Mouse (Mus musculus) gonadal fat pad, adult 2 months (tissue): ENCODE measurements around the gene Pard6a. TPM values are rescaled to one million over a fixed set of nuclear protein-coding genes. Genes with fewer than 3 reads are reported as not detected.
A peak's percentile ranks its signal among the peaks of the same experiment; 100 is the strongest.

ENCODE experiments used
- DNase-seq: peaks from one replicate; pipeline ENCODE4 v3.0.0-alpha.2; 2012; ENCODE audit warnings: low read depth
- polyA plus RNA-seq: library from polyadenylated mRNA; depleted of rRNA; stranded (reverse); fragments of >200 nt; gene quantifications from 2 replicates; pipeline ENCODE4 v1.2.3, GENCODE M21; 2012; rRNA removed

The Pard6a gene
- 23.5 and 24.1 TPM in 2 replicates for polyA plus RNA-seq

DNA sequence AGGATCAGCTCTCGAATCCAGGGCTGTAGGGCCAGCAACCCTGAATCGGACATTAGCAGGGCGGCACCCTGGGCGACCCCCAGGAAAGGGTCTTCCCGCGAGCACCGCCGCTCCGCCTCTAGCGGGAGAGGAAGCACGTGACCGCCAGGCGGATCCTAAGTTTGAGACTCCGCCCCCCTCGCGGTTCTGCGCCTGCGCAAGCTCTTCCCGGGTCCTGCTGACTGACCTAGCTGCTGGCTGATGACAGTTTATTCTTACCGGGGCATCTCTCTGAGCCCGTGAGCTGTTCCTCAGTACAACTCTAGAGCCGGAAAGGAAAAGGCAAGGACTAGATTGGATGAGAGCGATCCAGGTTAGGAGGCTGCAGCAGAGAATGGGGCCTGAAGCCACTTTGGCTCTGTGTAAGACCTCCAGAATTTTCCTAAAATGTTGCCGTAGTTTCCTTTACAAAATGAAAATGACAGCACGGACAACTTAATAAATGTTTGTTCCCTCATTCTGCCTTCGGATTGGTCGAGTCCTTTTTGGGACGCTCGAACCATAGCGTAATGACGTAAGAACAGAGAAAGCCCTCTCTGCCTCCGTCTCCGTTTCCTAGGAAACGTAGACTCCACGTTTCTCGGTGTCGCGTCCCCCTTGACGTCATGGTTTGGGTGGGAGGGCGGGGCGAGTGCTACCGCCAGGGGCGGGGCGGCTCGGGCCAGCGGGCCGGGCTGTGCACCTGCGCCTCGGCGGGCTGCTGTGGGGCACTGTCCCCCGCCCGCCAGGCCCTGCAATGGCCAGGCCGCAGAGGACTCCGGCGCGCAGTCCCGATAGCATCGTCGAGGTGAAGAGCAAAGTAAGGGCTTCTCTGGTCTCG is at the start of gene Pard6a, which contains the start of gene Acd:
TSS of gene Pard6a (plus strand) at position 183 of the 859 bp plus-strand sequence.
TSS of gene Acd (minus strand) at position 137 of the 859 bp plus-strand sequence.
- DNase-seq = peak; percentile 45

DNA sequence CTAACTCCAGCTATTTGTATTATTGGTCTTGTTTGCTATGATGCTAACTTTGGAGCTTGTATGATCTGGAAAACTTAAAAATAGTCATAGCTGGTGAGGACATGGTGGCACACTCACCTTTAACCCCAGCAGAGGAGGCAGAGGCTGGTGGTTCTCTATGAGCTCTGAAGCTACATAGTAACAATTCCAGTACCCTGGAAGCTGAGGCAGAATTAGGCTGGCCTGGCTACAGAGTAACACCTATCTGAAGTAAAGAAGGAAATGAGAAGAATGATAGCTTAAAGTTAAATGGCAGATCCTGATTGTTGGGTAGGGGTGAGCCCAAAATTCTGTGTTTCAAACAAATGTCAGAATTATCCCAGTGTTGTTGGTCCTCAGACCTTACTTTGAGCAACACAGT is 43.3 kb upstream of the Pard6a start:
- DNase-seq = no peak

DNA sequence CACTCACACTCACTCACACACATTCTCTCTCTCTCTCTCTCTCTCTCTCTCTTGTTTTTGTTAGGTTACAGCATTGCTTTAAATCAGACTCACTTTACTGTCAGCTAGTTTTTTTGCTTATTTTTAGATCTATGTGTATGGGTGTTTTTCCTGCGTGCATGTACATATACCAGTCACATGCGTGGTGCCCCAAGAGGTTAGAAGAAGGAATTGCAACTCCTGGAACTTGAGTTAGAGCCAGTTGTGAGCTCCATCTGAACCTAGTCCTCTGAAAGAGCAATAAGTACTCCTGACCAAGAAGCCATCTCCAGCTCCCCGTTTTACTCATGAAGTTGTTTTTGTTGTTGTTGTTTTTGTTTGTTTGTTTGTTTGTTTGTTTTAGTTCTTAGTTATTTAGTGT is 39.8 kb upstream of the Pard6a start:
- no peak for DNase-seq

DNA sequence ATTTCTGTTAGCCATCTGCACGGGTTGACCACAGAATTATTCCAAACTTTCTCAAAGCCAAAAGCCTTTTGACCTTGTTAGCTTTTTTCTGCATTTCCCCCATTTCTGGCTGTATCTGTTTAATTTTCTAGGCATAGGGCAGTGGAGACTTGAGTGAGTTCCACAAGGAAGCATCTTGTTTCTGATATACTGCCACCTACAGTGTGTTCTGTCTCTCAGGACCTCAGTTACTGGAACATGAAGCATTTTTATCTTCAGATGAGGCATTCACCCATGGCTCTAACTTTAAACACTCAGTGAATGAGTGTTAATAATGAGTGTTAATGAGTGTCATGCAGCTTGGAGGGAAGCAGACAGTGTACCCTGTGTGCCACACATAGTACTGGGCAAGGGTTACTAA is 23.1 kb upstream of the Pard6a start:
- no peak for DNase-seq

DNA sequence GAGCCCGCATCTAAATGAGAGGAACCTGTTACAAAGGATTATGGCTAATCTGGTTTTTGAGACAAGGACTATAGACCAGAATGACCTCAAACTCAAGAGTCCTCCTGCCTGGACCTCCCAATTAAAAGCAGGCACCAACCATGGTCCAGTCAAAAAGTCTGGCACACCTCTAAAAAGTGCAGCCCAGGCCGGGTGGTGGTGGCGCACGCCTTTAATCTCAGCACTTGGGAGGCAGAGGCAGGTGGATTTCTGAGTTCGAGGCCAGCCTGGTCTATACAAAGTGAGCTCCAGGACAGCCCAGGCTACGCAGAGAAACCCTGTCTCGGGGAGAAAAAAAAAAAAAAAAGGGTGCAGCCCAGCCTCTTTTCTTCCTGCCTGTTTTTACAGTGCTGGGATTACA is 15.6 kb upstream of the Pard6a start:
- DNase-seq = no peak

DNA sequence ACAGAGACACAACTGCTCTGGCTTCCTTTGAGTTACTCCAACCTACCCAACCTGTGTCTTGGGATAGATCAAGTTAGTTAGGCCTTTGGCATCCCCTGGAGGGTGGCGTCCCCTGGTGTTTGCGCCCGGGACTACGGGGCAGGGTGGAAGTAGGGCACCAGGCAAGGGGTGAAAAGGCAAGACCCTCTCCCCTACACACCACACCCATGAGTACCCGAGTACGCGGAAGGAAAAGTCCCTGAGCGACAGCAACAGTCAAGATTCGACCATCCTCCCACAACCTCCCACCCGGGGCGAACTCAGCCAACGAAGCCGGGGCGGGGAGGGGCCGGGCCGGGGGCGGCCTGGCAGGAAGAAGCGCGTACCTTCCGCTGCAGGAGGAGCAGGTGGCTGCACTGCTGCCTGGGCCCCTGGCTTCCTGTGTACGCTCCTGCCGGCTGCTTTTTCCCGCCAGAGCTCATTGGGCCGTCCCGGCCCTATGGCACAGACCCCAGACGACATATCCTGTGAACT is 15.1 kb upstream of the Pard6a start, which contains the start of gene Carmil2:
TSS of gene Carmil2 (plus strand) at position 479 of the 513 bp plus-strand sequence.
- no peak for DNase-seq

DNA sequence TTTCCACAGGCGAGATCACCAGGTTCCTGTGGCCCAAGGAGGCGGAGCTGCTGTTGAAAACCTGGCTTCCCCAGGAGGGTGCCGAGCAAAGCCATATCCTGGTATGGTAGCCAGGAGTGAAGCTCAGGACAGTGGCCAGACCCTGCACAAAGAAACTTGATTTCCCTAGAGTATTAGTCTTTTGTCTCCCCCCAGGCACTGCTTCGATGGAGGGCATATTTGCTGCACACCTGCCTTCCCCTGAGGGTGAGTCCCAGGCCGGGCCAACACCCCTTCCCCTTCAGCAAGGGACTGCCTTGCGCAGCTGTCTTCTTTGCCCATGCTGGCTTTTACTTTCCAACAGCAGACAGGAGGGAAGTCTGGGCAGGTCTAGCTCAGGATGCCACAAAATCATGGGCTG is 14.4 kb upstream of the Pard6a start:
- DNase-seq = no peak

DNA sequence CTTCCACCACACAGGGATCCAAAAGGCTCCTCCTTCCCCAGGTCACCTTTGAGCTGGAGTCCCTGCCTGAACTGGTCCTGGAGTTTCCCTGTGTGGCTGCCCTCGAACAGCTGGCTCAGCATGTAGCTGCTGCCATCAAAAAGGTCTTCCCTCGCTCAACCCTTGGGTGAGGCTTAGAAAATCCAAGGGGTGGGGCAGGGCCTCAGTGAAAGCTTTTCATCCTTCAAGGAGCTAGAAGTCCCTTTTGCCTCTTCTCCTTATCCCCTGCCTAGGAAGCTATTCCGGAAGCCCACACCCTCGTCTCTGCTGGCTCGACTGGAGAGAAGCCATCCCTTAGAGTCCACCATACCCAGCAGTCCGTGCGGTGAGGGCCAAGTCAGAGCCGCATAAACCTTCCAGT is 13.4 kb upstream of the Pard6a start:
- DNase-seq = no peak

DNA sequence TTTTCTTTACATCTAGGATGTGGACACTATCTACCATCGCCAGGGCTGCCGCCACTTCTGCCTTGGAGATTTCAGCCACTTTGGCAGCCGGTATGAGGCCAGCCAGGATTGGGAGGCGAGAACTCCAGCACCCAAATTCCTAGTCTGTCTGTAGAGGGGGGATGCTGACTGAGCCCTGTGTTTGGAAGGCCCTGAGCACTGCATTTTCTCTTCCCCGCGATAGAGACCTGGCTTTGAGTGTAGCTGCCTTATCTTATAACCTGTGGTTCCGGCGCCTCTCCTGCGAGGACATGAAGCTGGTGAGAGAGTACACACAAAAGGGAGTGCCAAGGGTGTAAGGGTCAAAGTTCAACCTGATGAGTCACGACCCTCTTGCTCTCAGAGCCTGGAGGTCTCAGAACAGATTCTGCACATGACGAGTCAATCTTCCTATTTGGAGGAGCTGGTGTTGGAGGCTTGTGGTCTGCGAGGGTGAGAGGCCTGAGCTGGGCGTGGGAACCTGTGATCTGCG is 12.7 kb upstream of the Pard6a start:
- no peak for DNase-seq

DNA sequence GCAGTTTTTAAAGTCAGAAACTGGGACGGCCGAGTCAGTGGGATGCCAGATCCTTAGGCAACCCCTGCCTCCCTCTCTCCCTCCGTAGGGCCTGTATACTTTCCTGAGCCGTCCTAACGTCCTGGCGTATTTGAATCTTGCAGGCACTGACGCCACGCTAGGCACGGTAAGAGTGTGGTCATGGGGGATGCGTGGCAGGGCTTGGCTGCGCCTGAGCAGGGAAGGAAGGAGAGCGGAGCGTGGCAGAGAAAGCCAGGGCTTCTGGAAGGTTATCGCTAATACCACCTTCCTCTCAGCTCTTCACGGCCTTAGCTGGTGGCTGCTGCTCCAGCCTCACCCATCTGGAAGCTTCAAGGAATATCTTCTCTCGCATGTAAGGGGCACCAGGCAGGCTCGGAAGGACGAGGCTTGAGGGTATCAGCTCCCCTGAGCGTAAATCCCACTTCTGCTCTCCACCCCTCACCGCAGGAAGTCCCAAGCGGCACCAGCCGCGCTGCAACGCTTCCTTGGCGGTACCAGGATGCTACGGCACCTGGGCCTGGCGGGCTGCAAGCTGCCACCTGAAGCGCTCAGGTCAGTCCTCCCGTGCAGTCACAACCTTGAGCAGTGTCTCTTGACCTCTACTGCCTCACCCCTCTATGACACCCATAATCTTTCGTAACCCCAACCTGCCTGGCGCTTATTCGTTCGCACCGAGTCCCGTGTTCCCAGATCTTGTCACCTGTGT is 11.5 kb upstream of the Pard6a start:
- DNase-seq = no peak

DNA sequence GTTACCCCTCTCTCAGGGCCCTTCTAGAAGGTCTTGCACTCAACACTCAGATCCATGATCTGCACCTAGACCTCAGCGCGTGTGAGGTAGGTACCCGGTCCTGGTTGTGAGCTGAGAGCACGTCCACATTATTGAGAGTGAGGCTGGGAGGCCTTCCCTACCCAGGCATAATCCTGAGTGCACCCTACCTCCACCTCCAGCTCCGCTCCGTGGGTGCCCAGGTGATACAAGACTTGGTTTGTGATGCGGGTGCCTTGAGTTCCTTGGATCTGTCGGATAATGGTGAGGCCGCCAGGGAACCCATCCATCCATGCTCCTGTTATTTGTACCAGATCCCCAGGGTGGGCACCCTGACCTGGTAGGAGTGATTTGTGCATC is 11.0 kb upstream of the Pard6a start:
- DNase-seq = no peak

DNA sequence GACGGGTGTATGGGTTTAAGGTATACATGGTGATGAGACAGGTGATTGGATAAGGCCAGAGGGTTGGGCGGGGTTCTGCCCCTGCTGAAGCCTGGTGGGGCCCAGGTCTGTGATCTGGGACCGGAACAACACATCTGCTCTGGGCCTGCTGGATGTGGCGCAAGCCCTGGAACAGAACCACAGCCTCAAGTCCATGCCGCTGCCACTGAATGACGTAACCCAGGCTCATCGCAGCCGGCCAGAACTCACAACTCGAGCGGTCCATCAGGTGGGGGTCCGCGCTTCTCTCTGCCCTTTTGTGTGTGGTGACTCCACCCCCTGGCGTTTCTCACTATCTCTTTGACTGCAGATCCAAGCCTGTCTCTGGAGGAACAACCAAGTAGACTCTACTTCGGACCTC is 10.0 kb upstream of the Pard6a start:
- no peak for DNase-seq

DNA sequence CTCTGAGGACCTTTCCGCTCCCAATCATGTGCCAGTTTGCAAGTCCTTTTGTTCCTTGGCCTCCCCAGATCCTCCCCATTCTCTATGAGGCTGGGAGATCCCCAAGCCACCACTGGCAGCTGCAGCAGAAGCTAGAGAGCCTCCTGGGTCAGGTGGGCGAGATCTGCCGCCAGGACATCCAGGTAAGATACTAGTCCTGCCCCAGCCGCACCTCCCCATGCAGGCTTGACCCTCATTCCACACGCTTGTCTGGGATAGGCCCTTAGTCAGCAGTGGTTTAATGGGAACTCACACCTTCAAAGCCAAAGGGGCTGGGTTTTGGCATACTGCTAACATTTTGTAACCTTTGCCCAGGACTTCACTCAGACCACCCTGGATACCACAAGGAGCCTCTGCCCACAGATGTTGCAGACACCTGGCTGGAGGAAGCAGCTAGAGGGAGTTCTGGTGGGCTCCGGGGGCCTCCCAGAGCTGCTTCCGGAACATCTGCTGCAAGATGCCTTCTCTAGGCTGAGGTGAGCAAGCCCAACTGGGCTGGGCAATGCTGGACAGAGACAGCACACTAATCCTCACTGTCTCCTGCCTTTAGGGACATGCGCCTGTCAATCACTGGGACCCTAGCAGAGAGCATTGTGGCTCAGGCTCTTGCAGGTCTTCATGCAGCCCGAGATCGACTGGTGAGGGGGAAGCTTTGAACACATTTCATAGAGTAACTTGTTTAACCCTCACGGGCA is 8.3 kb upstream of the Pard6a start:
- no peak for DNase-seq

DNA sequence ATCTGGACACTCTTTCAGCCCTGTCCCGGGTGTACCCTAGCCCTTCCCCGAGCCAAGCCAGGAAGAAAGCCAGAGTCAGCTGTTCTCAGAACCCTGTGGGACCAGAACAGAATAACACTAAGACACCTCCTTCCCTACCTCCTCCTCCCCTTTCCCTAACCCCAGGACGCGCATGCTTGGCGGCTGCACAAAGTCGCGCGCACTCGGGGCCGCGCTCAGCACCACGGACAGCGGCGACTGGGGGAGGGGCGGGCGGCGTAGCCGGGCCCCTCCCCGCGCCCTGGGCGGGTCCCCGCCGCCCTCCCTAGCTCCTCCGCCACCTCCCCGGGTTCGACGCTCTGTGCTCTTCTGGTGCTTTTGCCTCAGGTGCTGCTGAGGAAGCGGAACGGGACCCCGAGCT is 7.3 kb upstream of the Pard6a start:
- DNase-seq = no peak

DNA sequence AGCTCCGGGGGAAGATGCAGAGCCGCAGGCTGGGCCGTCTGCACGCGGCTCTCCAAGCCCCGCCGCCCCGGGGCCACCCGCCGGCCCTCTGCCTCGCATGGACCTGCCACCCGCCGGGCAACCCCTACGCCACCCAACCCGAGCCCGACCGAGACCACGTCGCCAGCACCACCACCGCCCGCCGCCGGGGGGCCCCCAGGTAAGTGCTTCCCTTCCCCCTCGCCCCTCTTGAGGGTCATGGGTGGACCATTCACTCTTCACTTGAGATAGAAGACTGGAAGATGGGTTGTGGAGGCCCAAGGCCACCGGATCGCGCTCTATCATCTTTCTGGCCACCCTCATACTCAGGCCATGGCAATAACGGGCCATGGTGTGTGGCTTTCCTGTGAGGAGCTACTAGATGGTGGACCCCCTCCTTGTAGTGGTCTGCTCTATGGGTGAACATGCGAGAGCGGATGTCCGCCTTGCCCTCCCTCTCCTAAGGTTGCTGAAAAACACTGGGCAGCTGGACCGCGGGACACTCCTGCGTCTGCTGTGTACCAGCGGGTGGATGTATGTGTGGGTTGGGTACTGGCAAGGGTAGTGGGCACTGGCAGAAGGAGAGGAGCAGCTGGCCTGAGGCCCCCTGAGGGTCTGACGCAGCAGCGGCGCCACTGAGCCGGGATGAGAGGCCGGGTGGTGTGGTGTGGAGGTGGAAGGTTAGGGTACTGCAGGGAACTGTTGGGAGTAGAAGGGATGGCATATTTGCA is 6.7 kb upstream of the Pard6a start:
- no peak for DNase-seq

DNA sequence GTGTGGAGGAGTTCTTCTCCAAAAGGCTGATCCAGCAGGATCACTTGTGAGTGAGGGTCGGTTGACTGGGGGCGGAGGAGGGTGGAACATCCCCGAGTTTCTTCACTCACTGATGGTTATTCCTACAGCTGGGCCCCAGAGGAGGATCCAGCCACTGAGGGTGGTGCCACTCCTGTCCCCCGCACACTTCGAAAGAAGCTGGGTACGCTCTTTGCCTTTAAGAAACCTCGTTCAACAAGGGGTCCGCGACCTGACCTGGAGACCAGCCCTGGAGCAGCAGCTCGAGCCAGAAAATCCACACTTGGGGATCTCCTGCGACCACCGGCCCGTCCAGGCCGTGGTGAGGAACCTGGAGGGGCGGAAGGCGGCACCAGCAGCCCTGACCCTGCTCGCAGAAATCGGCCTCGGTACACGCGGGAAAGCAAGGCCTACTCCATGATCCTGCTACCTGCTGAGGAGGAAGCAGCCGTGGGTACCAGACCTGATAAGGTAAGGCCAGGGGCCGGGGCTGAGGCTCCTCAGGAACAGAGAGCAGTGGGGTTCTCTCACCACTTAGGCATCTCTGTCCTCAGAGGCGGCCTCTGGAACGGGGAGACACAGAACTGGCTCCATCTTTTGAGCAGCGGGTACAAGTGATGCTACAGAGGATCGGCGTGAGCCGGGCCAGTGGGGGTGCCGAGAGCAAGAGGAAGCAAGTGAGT is 5.7 kb upstream of the Pard6a start:
- DNase-seq = no peak

DNA sequence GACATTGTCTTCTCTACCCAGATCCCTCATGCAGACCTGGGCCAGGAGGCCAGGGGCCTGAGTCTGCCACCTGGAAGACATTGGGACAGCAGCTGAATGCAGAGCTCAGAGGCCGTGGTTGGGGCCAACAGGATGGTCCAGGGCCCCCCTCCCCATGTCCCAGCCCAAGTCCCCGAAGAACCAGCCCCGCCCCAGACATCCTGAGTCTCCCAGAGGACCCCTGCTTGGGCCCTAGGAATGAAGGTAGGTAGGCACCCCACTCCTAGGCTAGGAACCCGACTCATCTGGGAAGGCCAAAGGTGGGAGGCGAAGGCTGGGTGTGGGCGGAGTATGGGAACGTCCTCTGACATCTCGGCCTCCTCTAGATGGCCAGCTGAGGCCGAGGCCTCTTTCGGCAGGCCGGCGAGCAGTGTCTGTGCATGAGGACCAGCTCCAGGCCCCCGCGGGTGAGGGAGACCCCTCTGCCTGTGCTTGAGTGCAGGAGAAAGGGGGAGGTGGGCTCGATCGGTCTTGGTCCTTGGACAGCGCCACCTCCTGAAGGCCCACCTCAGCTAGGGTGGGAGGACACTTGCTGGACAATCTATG is 3.7 kb upstream of the Pard6a start:
- DNase-seq = no peak

DNA sequence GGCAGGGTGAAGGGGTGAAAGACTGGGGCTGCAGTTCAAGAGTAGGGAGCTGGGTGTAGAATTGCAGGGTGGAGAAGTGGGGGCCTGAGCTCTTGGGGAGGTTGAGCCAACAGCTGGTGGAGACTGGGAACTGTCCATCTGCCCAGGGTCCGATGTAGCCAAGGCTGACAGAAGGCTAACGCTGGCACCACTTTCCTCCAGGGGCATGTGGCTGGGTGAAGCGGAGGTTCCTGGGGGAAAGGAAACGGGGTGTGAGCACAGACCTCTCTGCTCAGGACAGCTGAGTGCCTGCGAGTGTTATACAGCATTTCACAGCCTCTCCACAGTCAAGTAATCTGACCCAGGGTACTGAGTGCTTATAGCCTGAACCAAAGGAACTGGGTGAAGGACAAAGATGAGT is 2.2 kb upstream of the Pard6a start:
- no peak for DNase-seq

DNA sequence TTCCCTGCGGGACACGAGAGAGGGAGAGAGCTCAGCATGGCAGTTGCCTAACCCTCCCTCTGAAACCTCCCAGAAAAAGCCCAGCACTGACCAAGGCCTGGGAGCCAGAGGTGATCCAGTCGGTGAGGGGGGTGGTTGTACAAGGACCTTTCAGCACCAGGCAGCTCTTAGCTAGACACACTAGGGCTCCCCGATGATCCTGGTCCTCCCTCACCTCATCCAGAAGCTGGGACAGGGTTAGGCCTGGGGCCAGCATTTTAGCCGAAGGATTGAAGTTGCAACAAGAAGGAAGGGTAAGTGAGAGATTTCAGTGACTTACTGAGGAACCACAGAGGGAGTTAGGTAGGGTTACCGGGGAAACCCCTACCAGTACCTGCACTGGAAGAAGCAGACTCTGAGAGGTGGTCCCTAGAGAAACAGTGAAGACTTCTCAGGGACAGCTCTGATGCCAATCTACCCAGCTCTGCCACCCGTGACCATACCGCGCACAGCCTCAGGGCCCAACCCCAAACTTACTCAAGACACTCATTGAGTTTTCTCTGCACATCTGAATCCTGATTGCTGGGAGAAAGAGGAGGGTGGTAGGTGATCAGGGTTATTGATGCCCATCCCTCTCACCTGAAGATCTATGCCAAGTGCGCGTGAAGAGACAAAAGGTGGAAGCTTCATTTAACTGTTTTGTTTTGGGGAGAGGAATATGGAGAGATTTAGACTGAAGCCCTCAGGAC is 1.3 kb upstream of the Pard6a start:
- no peak for DNase-seq
